Mouse (Mus musculus): ENCODE data around the gene Gm21964. TPM values are rescaled to one million over a fixed set of nuclear protein-coding genes. Genes with fewer than 3 reads are reported as not detected.

Gm21964 gene
- polyA plus RNA-seq (2012; rRNA removed) = not detected in 2 replicates

GRCm38 (mm10) chr8:110100907-110101306, at the start of gene Gm21964:
Gm21964 (plus strand) TSS chr8:110101207.

DNA sequence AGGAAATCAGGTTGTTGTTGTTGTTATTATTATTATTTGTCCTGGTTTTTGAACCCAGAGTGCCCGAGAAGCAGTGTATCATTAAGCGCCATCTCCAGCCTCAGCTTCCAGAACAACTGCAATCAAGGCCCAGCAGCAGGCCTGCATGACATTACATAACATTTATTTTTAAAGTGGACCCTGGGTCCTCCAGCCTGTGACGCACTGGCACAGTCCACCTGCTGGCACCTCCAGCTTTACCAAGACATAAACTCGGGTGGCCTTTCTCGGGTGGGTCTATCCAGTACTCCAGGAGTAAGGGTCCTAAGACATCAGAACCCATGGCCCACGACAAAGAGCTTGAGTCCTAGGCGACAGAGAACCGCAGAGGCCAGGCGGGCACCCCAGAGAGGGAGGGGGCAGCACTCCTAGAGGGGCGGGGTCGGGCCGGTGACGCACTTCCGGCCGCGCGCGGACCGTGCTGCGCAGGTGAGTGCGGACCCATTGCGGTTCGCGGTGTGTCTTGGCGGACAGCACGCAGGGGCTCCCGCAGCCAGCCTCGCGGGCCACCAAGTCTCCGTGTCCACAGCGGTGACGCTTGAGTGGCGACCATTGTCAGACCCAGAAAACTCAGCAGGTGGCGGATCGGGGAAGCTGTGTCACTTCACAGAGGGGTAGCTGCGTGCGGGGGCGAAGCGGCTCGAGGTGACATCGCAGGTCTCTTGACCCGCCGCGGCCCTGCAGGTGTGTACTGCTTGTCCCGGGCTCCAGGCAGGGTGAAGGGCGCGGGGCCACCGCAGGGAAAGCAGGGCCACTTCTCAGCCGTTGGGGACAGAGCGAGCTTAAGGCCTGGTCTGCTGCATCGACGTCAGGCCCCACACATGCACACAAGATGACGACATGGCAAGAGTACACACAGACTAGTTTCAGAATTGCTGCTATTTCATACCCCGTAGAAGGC, 21.5 kb upstream of the Gm21964 start, which contains the start of gene Zfp612:
Zfp612 (plus strand) TSS at position 465 of the 940 bp plus-strand sequence.

GRCm38 (mm10) chr8:110102653-110103052, 1.6 kb downstream of the Gm21964 start, which contains the start of gene Gm17720:
Gm17720 (minus strand) TSS chr8:110102753.

Other genes starting within 250 kb of the Gm21964 start
- 4.3 and 5.0 TPM in 2 replicates for gene Phlpp2, start 232.7 kb upstream of the Gm21964 start, polyA plus RNA-seq (2012; rRNA removed)
- gene Marveld3, start 139.0 kb upstream of the Gm21964 start, polyA plus RNA-seq (2012; rRNA removed) = 0.58 and 0.97 TPM in 2 replicates
- 10.8 and 20.7 TPM in 2 replicates for gene Tat, start 110.8 kb upstream of the Gm21964 start, polyA plus RNA-seq (2012; rRNA removed)
- gene Chst4, start 61.5 kb upstream of the Gm21964 start, polyA plus RNA-seq (2012; rRNA removed) = 0.15 and 0.25 TPM in 2 replicates
- gene Zfp612, start 21.5 kb upstream of the Gm21964 start, polyA plus RNA-seq (2012; rRNA removed) = 1.5 and 1.6 TPM in 2 replicates
- not detected in 2 replicates for gene Gm17720, start 1.5 kb downstream of the Gm21964 start, polyA plus RNA-seq (2012; rRNA removed)
- gene Calb2, start 67.0 kb downstream of the Gm21964 start, polyA plus RNA-seq (2012; rRNA removed) = 0.02 TPM in 1 of 2 replicates, not detected in the other
- 2.1 and 2.2 TPM in 2 replicates for gene Cmtr2, start 114.5 kb downstream of the Gm21964 start, polyA plus RNA-seq (2012; rRNA removed)
- 0.31 and 0.43 TPM in 2 replicates for gene Hydin, start 165.8 kb downstream of the Gm21964 start, polyA plus RNA-seq (2012; rRNA removed)

Data from liver, embryonic 18 days (tissue).